In the genomic region with DNA sequence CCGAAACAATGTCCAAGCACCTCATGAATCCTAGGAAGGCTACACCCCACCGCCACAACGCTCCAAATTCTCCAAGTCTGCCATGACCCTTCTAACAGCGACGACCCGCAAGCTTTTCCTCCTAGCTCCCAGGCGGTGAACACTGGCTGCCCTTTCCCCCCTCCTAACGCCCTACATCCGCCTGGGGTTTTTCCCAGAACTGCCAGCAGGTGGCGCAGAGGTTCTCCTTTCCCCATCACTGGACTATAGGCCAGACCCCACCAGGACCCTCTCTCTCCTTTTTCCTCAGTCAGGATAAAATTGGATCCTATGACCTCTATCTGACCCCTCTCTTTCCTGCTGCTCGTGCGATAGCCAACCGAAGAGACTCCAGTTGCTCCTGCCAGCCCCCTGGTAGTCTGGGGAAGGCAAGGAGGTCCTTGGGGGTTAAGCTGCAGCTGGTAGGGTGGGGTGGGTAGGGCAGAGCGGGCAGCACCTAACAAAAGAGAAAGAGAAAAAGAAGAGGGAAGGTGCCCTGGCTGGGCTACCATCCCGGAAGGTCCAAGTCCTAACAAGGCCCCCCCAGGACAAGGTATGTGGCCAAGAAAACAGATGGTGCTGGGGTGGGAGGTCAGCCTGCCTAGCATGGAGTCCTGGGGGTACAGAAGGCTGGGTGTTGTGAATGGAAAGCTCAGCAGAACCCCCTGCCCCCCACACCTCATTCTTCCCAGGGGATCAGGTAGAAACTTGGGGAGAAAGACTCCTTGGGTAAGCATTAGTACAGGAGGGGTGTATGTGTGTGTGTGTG, we compare ENCODE assay signal across 8 mouse cellular contexts. TPM values are rescaled to one million over a fixed set of nuclear protein-coding genes. Genes with fewer than 3 reads are reported as not detected.
DNase-seq lines count a peak whose midpoint lies in the region; ATAC-seq and TF ChIP-seq lines count a peak whose summit lies in the region.

No protein-coding gene starts in this region.

- H3K36me3 ChIP-seq in neural tube, embryonic 14.5 days (ENCODE audit: control insufficient read depth, insufficient read depth, low read length) = no peaks in the 10 kb centered on the region

- H3K9ac ChIP-seq in neural tube, embryonic 14.5 days (replicated peaks; ENCODE audit: low read depth, low read length) = no peak overlapping the region

- no peak overlapping the region for H3K27ac ChIP-seq in cortical plate, adult 2 months (ENCODE audit: insufficient read depth, low read length)
- no peak overlapping the region for H3K27ac ChIP-seq in neural tube, embryonic 14.5 days (ENCODE audit: low read depth, low read length)

- peaks cover 4% of the 10 kb centered on the region; the same call in 1 of the 2 replicates for H3K4me1 ChIP-seq in cortical plate, adult 2 months (ENCODE audit: control insufficient read depth, insufficient read depth, low read length)
- H3K4me1 ChIP-seq in lung, adult 2 months (ENCODE audit: control insufficient read depth, insufficient read depth, low read length) = peaks cover 2% of the 10 kb centered on the region; the same call in 1 of the 2 replicates
- peaks cover 5% of the 10 kb centered on the region; the same call in 1 of the 2 replicates for H3K4me1 ChIP-seq in neural tube, embryonic 14.5 days (ENCODE audit: control insufficient read depth, insufficient read depth, low read length)

- no peak; the same call in 1 of the 2 replicates for ATAC-seq in neural tube, embryonic 14.5 days (ENCODE audit: low read depth)

- H3K4me3 ChIP-seq in cortical plate, adult 2 months (ENCODE audit: insufficient read depth, low read length) = no peak overlapping the region
- no peak overlapping the region for H3K4me3 ChIP-seq in lung, adult 2 months (replicated peaks; ENCODE audit: extremely low read depth, low read depth, low read length)
- H3K4me3 ChIP-seq in neural tube, embryonic 14.5 days (ENCODE audit: low read depth, low read length) = no peak overlapping the region

- peak overlapping the region; percentile 26; the same call in 1 of the 2 replicates for H3K4me2 ChIP-seq in neural tube, embryonic 14.5 days (ENCODE audit: low read depth, low read length)

- peak; percentile 76 for TF ChIP-seq CTCF in cortical plate, adult 2 months (IDR thresholded peaks at IDR 0.05; ENCODE audit: extremely low read depth, insufficient read depth, low read length)
- peak; percentile 80 for TF ChIP-seq CTCF in lung, adult 2 months (IDR thresholded peaks at IDR 0.05; ENCODE audit: insufficient read depth, low read length)

- peak; percentile 64 for DNase-seq in CD4-positive helper T cell, adult 2 months (ENCODE audit: low read depth, low spot score)
- peak; percentile 60 for DNase-seq in adipocyte (ENCODE audit: low spot score)
- peak; percentile 96 for DNase-seq in heart, adult 11 months
- DNase-seq in kidney, adult 11 months = peak; percentile 48
- DNase-seq in lung, adult 2 months = peak; percentile 77
- peak; percentile 89 for DNase-seq in thymus, postnatal 4 days

- no peak for TF ChIP-seq POLR2A in cortical plate, adult 2 months (IDR thresholded peaks at IDR 0.05; ENCODE audit: extremely low read depth, insufficient read depth, low read length)
- no peak for TF ChIP-seq POLR2A in lung, adult 2 months (IDR thresholded peaks at IDR 0.05; ENCODE audit: borderline replicate concordance, extremely low read depth, low read depth, low read length)

- 6% methylated on average over 15 of the region's 15 CpGs for WGBS in lung, adult 2 months
- 7% methylated on average over 15 of the region's 15 CpGs for whole genome bisulfite sequencing in neural tube, embryonic 14.5 days

- H3K27me3 ChIP-seq in neural tube, embryonic 14.5 days (ENCODE audit: control insufficient read depth, insufficient read depth, low read length) = no peaks in the 10 kb centered on the region

- H3K9me3 ChIP-seq in neural tube, embryonic 14.5 days (ENCODE audit: control insufficient read depth, low read length) = no peaks in the 10 kb centered on the region

RNA-seq across cellular contexts. Expression of gene Fndc5, which starts 1.8 kb away (rescaled TPM):
- 72.0 and 76.5 TPM in 2 replicates for polyA plus RNA-seq in cortical plate, adult 2 months (2012; rRNA removed)
- 4.5 and 5.5 TPM in 2 replicates for polyA plus RNA-seq in lung, adult 2 months (2012; rRNA removed)
- 27.4 and 32.4 TPM in 2 replicates for polyA plus RNA-seq in neural tube, embryonic 14.5 days (2014; fragmentation: Nextera tagmentation; extraction: Ambion mirVana)

RNA-seq across cellular contexts. Expression of gene Hpca, which starts 13.2 kb away (rescaled TPM):
- polyA plus RNA-seq in cortical plate, adult 2 months (2012; rRNA removed) = 1,156 and 1,221 TPM in 2 replicates
- polyA plus RNA-seq in lung, adult 2 months (2012; rRNA removed) = 0.23 TPM in 1 of 2 replicates, not detected in the other
- 41.5 and 56.4 TPM in 2 replicates for polyA plus RNA-seq in neural tube, embryonic 14.5 days (2014; fragmentation: Nextera tagmentation; extraction: Ambion mirVana)

RNA-seq across cellular contexts. Expression of gene Tmem54, which starts 29.6 kb away (rescaled TPM):
- polyA plus RNA-seq in cortical plate, adult 2 months (2012; rRNA removed) = not detected in 2 replicates
- polyA plus RNA-seq in lung, adult 2 months (2012; rRNA removed) = 5.8 and 39.0 TPM in 2 replicates
- polyA plus RNA-seq in neural tube, embryonic 14.5 days (2014; fragmentation: Nextera tagmentation; extraction: Ambion mirVana) = 0.32 TPM in 1 of 2 replicates, not detected in the other

RNA-seq across cellular contexts. Expression of gene S100pbp, which starts 54.5 kb away (rescaled TPM):
- 24.3 and 24.4 TPM in 2 replicates for polyA plus RNA-seq in cortical plate, adult 2 months (2012; rRNA removed)
- polyA plus RNA-seq in lung, adult 2 months (2012; rRNA removed) = 8.5 and 10.5 TPM in 2 replicates
- 18.3 and 19.8 TPM in 2 replicates for polyA plus RNA-seq in neural tube, embryonic 14.5 days (2014; fragmentation: Nextera tagmentation; extraction: Ambion mirVana)

RNA-seq across cellular contexts. Expression of gene Yars, which starts 54.6 kb away (rescaled TPM):
- polyA plus RNA-seq in cortical plate, adult 2 months (2012; rRNA removed) = 76.3 and 79.9 TPM in 2 replicates
- 9.0 and 15.4 TPM in 2 replicates for polyA plus RNA-seq in lung, adult 2 months (2012; rRNA removed)
- 130 and 134 TPM in 2 replicates for polyA plus RNA-seq in neural tube, embryonic 14.5 days (2014; fragmentation: Nextera tagmentation; extraction: Ambion mirVana)

Comparison
In these comparisons a context has a peak if more than half of its experiments do, and no peak if none do; other contexts are left out.
1. RNA of gene Hpca, which starts 13.2 kb away (polyA plus RNA-seq): 1,156 to 1,221 TPM in cortical plate, adult 2 months and 41.5 to 56.4 TPM in neural tube, embryonic 14.5 days; 0.23 TPM in lung, adult 2 months; every median in the first group is over 10 times any median in the second.
2. Peak in every context shown above with its lines, with median percentiles within 50 percentile points of each other: DNase-seq.